Mouse (Mus musculus): ENCODE measurements around the gene Ebpl. TPM values are rescaled to one million over a fixed set of nuclear protein-coding genes. Genes with fewer than 3 reads are reported as not detected.

The Ebpl gene
- polyA plus RNA-seq, 1 experiment from 2014 or later: 10.9 TPM

GRCm38 (mm10) chr14:61290664-61291063 is 69.6 kb downstream of the Ebpl start:
- H3K9me3 ChIP-seq: no peaks in the 10 kb centered on the region
- no peaks in the 10 kb centered on the region for H3K4me1 ChIP-seq
- H3K27ac ChIP-seq (replicated peaks): no peak overlapping the region
- no peaks in the 10 kb centered on the region for H3K27me3 ChIP-seq
- ATAC-seq (ENCODE audit: low FRiP score, low read depth): no peak
- no peak overlapping the region for H3K4me2 ChIP-seq (replicated peaks)
- H3K9ac ChIP-seq (replicated peaks): no peak overlapping the region
- WGBS: 82% methylated on average over 3 of the region's 3 CpGs
- H3K4me3 ChIP-seq: no peak overlapping the region
- no peaks in the 10 kb centered on the region for H3K36me3 ChIP-seq

DNA sequence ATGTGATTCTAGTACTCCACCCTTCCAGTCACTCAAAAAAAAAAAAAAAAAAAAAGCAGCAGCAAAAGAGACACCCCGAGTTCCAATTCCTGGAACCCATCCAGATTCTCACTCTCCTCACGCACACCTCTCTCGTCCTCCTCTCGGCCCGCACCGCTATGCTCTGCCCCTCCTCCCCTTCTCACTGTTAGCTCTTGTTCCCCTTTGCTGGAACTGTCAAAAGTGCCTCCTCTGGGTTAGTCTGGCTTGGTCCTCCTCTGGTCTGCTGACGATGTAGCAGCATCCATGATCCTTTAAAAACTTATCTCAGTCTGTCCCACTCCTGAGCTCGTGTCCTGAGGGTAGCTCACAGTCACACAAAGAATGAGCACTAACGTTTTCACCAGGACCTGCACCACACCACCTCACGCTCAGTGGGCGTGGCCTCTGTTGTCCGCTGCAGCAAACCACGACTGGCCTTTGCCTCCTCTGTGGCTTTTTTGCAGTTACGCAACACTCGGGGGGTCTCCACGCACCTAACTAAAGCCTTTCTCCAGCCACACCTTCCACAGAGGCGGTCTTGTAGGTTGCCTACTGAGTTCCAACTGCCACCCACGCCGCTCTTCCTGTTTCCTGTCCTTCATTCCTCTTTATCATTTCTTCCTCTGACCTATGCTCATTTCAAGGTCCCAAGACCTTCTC is 71.5 kb downstream of the Ebpl start:
- Histone ChIP-seq H3K36me3 (no peaks in the 10 kb centered on the region), H3K9me3 (no peaks in the 10 kb centered on the region), H3K4me3 (no peak overlapping the region), H3K9ac (replicated peaks) (no peak overlapping the region), H3K4me2 (replicated peaks) (no peak overlapping the region), H3K27me3 (no peaks in the 10 kb centered on the region), H3K27ac (replicated peaks) (no peak overlapping the region), H3K4me1 (no peaks in the 10 kb centered on the region)
- 79% methylated on average over 19 of the region's 19 CpGs for WGBS
- no peak for ATAC-seq (ENCODE audit: low FRiP score, low read depth)

Other genes starting within 250 kb of the Ebpl start
- gene Sacs, start 222.0 kb downstream of the Ebpl start, polyA plus RNA-seq (2016; fragmentation: Nextera tagmentation; extraction: Ambion mirVana): 7.5 TPM in 2 replicates
- gene Sgcg, start 101.9 kb downstream of the Ebpl start, polyA plus RNA-seq (2016; fragmentation: Nextera tagmentation; extraction: Ambion mirVana): not detected in 2 replicates
- gene Arl11, start 50.7 kb downstream of the Ebpl start, polyA plus RNA-seq (2016; fragmentation: Nextera tagmentation; extraction: Ambion mirVana): 0.19 and 0.35 TPM in 2 replicates
- gene Kpna3, start 79.4 kb upstream of the Ebpl start, polyA plus RNA-seq (2016; fragmentation: Nextera tagmentation; extraction: Ambion mirVana): 86.3 and 89.3 TPM in 2 replicates
- 17.0 and 17.7 TPM in 2 replicates for gene Spryd7, start 196.4 kb upstream of the Ebpl start, polyA plus RNA-seq (2016; fragmentation: Nextera tagmentation; extraction: Ambion mirVana)
- 35.5 and 38.9 TPM in 2 replicates for gene Trim13, start 237.8 kb upstream of the Ebpl start, polyA plus RNA-seq (2016; fragmentation: Nextera tagmentation; extraction: Ambion mirVana)
- gene Kcnrg, start 247.0 kb upstream of the Ebpl start, polyA plus RNA-seq (2016; fragmentation: Nextera tagmentation; extraction: Ambion mirVana): 2.3 and 2.4 TPM in 2 replicates

Data from midbrain, embryonic 12.5 days (tissue).